Mouse (Mus musculus) embryonic fibroblast, embryonic 13.5 days (primary cell): ENCODE results near the gene Slc8b1.

Experiments used
- CTCF ChIP-seq: IDR thresholded peaks from 2 replicates; pipeline ENCODE4 v1.5.1; 2011; ENCODE audit warnings: mild to moderate bottlenecking, control low read depth, low read length, moderate library complexity, borderline replicate concordance; ENCODE audit not compliant: insufficient read depth
- POLR2A ChIP-seq: IDR thresholded peaks from 2 replicates; pipeline ENCODE4 v1.6.1; 2011; ENCODE audit warnings: low read depth, mild to moderate bottlenecking, control low read depth, low read length, moderate library complexity

DNA sequence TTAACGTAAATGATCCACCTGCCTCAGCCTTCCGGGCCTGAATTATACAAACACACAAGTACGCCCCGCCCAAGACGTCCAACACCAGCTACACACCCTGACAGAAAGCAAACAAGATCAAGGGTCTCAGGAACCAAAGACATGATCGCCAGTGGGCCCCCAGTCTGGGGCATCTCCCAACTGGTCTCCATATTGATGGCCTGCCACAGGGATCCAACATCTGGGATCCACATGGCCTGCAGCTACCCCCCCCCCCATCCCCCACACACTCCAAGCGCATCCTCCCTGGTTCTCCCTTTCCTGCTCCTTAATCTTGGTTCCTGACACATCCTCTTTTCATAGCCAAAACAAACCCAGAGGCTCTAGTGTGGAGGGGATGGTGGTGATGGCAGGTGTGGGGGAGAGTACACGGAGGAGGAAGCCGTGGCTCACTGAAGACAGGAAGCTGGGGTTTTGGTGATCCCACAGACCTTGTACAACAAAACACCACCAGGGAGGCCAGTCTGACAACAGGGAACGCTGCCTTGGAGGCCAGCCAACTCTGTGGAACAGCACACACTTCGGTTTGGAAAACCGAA, 67.6 kb downstream of the Slc8b1 start:
- TF ChIP-seq CTCF (no peak), POLR2A (no peak)
